Mouse (Mus musculus): ENCODE measurements around the gene Micall2.

- TF ChIP-seq CTCF (IDR thresholded peaks at IDR 0.05; ENCODE audit: borderline replicate concordance, insufficient read depth, low read depth, low read length) (peak; percentile 98), POLR2A (IDR thresholded peaks at IDR 0.05; ENCODE audit: borderline replicate concordance, insufficient read depth, low read length) (no peak)
These were observed 18.4 kb downstream of the Micall2 start for GRCm38 (mm10) chr5:139717723-139718122.
